Mouse (Mus musculus) frontal cortex, postnatal 25 days (tissue): ENCODE measurements around the gene Olfr640.

Experiments used
- DNase-seq, 2 experiments: peaks; one replicate each; pipeline ENCODE4 v3.0.0; 2022; ENCODE audit warnings: low spot score in 2 of 2

The Olfr640 gene

GRCm38 (mm10) chr7:104025473-104025872 is at the start of gene Olfr640:
Gene Olfr640 (minus strand): TSS chr7:104025573.
- no peak for DNase-seq

GRCm38 (mm10) chr7:104071769-104072168 is 46.4 kb upstream of the Olfr640 start, which contains the start of gene Olfr644:
Gene Olfr644 (minus strand): TSS chr7:104071869.
- no peak for DNase-seq

GRCm38 (mm10) chr7:104061345-104061744 is 36.0 kb upstream of the Olfr640 start, which contains the start of gene 4930516K23Rik:
Gene 4930516K23Rik (minus strand): TSS chr7:104061445.
- no peak for DNase-seq

GRCm38 (mm10) chr7:104059215-104059614 is 33.8 kb upstream of the Olfr640 start:
- DNase-seq = no peak

- DNase-seq = no peak
Observed at GRCm38 (mm10) chr7:104052566-104052965, 27.2 kb upstream of the Olfr640 start, which contains the start of gene Olfr642. Gene Olfr642 (minus strand): TSS chr7:104052666.

GRCm38 (mm10) chr7:104050745-104051144 is 25.4 kb upstream of the Olfr640 start:
- no peak for DNase-seq

- DNase-seq = no peak
Observed at GRCm38 (mm10) chr7:104035145-104035544, 9.8 kb upstream of the Olfr640 start, which contains the start of gene Olfr641. Gene Olfr641 (plus strand): TSS chr7:104035445.

GRCm38 (mm10) chr7:104026978-104027377 is 1.6 kb upstream of the Olfr640 start:
- no peak for DNase-seq

- DNase-seq = no peak
Observed at GRCm38 (mm10) chr7:104021651-104022050, 3.7 kb downstream of the Olfr640 start.

- DNase-seq = no peak
Observed at GRCm38 (mm10) chr7:104018953-104019352, 6.4 kb downstream of the Olfr640 start.

GRCm38 (mm10) chr7:104017203-104017602 is 8.2 kb downstream of the Olfr640 start, which contains the start of gene Olfr639:
Gene Olfr639 (minus strand): TSS chr7:104017303.
- DNase-seq = no peak

GRCm38 (mm10) chr7:103999124-103999523 is 26.2 kb downstream of the Olfr640 start:
- DNase-seq = no peak

GRCm38 (mm10) chr7:103998446-103998845 is 26.9 kb downstream of the Olfr640 start, which contains the start of gene Olfr638:
Gene Olfr638 (plus strand): TSS chr7:103998746.
- no peak for DNase-seq

GRCm38 (mm10) chr7:103971782-103972181 is 53.6 kb downstream of the Olfr640 start:
- DNase-seq = no peak

GRCm38 (mm10) chr7:103970852-103971251 is 54.5 kb downstream of the Olfr640 start, which contains the start of gene Olfr635:
Gene Olfr635 (plus strand): TSS chr7:103971152.
- DNase-seq = no peak
